Mouse (Mus musculus) telencephalon, adult 2 months (tissue): ENCODE measurements at regions not wholly inside any gene's neighbourhood (a gene's known extent, or its start where the extent isn't known, plus 50 kb on each side); places are given as distances from the start of the nearest gene placed in this dataset.

ENCODE experiments used
- DNase-seq: peaks from one replicate; pipeline ENCODE4 v3.0.0-alpha.2; 2011; ENCODE audit warnings: low read depth, low spot score

GRCm38 (mm10) chr11:117538732-117539131 is 54.6 kb downstream of the Gm11733 start:
- no peak for DNase-seq

GRCm38 (mm10) chr11:117540609-117541008 is 56.4 kb downstream of the Gm11733 start:
- DNase-seq, result no peak

- DNase-seq, result no peak
Measured at GRCm38 (mm10) chr11:117541205-117541884, 57.2 kb downstream of the Gm11733 start.

GRCm38 (mm10) chr11:117543191-117543590 is 59.0 kb downstream of the Gm11733 start:
- no peak for DNase-seq

DNA sequence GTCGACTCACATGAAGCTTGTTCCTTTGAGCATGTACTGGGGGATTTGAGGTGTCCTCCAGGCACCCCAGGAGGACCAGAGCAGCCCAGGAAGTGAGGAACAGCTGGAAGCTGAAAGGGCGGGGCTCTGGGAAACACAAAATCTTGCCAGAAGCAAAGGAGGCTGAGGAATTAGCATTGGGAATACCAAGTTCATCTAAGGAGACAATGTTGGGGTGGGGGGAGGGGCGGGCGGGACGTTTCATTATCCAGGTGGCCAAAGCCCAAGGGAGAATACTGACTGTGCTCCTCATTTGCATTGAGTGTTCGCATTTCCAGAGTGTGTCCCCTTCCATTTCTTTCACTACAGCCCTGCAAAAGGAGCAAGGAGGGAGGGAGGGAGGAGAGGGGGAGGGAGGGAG is 60.3 kb downstream of the Gm11733 start:
- DNase-seq, result no peak

DNA sequence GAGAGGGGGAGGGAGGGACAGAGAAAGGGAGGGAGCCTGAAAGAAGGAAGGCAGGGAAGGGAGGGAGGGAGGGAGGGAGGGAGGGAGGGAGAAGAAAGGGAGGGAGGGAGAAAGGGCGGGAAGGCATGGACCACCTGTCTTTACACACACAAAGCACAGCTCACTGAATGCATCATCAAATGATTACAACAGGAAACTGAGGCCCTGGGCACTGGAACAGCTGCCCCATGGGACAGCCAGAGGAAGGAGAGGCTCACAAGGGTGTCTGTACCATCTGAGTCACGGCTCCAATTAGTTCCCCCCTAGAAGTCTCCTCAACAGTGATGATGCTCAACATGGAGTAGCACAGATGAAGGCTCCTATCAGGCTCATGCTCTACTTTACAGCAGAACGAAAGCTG is 60.8 kb downstream of the Gm11733 start:
- no peak for DNase-seq

DNA sequence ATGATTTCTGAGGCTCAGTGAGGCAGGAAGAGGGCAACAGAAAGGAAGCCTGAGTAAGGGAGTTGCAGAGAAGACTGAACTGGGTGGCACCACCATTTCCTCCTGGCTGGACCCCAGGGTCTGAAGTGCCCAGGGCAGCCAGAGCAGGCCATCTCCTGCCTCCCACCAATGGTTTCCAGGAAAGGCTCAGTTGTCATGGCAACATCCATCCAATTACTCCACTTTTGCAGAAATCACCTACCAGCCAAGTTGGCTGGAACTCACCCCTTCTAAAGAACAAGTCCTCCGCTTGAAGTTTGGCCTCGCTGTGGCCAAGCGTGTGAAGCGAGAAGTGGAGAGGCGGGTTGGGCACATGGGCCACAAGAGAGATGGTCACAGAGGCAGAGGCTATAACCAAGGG is 67.8 kb downstream of the Gm11733 start:
- no peak for DNase-seq

- no peak for DNase-seq
Measured at GRCm38 (mm10) chr11:117552430-117552969, 68.3 kb downstream of the Gm11733 start.

DNA sequence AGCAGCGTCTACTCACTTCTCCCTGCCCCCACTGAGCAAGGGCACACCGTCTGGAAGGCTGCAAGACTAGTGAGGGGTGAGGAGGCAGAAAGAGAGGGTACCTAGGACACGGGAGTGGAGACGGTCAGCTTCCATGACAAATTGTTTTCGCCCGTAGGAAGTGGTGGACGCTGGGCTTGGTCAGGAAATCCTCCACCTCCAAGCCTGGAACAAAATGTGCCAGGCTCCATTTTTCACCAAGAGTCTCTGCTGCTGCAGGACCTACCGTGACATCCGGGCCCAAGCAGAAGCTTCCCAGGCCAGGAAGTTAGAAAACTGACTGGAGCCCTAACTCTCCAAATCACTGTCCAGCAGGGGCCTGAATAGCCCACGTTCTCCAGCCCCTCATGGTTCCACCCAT is 69.9 kb downstream of the Gm11733 start:
- no peak for DNase-seq

GRCm38 (mm10) chr11:117557474-117558381 is 73.6 kb downstream of the Gm11733 start:
- no peak for DNase-seq

- peak; percentile 55 for DNase-seq
Measured at GRCm38 (mm10) chr11:117559839-117560238, 75.7 kb downstream of the Gm11733 start.

GRCm38 (mm10) chr11:117567961-117568605 is 83.9 kb downstream of the Gm11733 start:
- DNase-seq, result no peak

- DNase-seq, result no peak
Measured at GRCm38 (mm10) chr11:117568606-117568991, 84.4 kb downstream of the Gm11733 start.

DNA sequence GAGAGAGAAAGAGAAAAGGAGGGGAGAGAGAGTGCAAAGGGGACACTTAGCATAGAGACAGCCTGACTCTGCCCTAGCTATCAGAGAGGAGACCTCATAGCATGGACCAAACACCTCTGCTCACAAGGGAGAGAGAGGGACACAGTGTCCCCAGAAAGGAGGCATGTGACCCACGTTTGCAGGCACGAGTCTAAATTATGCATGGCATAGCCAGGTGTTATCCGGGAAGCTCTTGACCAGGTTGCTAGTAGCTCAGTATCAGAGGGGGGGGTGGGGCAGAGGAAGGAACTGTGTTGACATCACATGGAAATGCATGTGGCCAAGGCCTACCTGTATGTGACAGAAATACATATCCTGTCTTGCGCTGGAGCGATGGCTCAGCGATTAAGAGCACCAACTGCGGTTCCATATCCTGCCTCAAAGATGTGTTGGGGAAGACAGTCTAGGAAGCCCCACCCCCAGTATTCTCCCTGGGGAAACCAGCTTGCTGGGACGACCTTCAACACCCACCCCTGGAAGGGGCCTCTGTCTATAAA is 84.5 kb upstream of the Tnrc6c start:
- no peak for DNase-seq

DNA sequence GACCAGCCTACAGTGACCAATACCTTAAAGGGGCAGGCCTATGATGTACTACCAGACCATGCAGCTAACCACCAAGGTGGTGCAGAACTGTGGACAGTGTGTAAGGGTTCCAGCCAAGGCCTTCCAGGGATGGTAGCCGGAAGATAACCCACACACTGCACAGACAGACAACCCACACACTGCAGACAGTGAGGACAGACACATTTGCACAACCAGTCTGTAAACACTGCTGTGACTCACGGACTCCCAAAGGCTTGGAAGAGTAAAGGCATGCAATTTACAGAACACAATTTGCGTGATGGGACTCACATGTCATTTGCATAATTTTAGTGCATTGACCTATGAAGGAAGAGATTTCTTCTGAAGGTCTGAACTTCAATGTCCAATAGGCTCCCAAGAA is 82.2 kb upstream of the Tnrc6c start:
- DNase-seq, result no peak

- DNase-seq, result no peak
Measured at GRCm38 (mm10) chr11:117574721-117575120, 79.4 kb upstream of the Tnrc6c start.

GRCm38 (mm10) chr11:117579121-117579520 is 75.0 kb upstream of the Tnrc6c start:
- DNase-seq, result no peak

DNA sequence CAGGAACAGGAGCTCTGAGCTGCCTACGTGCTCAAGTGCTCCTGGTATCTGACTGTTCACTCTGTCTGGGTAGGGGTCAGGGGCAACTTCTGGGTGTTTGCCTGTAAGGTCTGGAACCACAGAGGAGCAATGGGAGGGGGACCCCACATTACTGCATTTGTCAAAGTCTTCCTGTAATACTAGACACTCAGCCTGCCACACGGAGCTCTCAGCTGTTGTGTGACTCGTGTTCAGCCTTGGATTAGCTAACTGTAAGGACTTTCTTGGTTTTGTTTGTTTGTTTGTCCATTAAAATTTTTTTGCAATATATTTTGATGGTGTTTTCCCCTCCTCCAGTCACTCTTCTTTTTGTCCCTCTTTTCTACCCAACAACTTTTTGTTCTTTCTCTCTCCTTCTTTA is 74.4 kb upstream of the Tnrc6c start:
- no peak for DNase-seq

DNA sequence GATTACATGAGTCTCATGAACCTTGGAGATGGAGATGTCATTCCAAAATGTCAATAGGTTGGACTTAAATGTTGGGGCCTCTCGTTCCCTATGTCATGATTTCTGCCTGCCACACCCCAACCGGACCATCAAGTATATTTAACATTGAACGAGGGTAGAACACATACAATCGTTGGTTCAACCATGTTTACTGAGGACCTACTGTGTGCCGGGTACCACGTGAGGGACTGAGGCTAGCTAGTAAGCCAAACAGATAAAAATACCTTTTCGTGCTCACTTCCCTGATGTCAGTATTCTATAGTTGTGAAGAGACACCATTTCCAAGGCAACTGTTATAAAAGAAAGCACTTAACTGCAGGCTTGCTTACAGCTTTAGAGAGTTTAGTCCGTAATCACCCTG is 70.6 kb upstream of the Tnrc6c start:
- no peak for DNase-seq

DNA sequence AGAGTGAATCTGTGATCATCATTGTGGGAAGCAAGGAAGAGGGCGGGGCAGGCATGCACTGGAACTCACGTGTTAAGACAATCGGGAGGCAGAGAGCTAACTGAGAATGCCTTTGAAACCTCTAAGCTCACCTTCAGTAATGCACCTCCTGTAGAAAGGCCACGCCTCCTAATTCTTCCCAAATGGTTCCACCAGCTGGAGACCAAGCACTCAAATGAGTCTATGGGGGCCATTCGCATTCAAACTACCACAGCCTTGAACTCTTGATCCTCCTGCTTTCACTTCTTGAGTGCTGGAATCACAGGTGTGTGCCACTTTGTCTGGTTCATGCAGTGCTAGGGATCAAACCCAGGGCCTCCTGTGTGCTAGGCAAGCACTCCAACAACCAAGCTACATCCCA is 68.5 kb upstream of the Tnrc6c start:
- no peak for DNase-seq

GRCm38 (mm10) chr11:117586063-117586462 is 68.0 kb upstream of the Tnrc6c start:
- no peak for DNase-seq

GRCm38 (mm10) chr11:117586857-117587425 is 67.1 kb upstream of the Tnrc6c start:
- no peak for DNase-seq
